Mouse (Mus musculus): Measurements from ENCODE around the gene Tnfrsf13b. TPM values are rescaled to one million over a fixed set of nuclear protein-coding genes. Genes with fewer than 3 reads are reported as not detected.

Gene Tnfrsf13b
- total and polyA plus RNA-seq, 3 experiments: 260 to 356 (median 338) TPM

GRCm38 (mm10) chr11:61162776-61163175 lies 36.2 kb downstream of the Tnfrsf13b start:
- dilution Hi-C loops (cut with MboI; ENCODE audit: extremely low pct_ligation_motif_present, extremely low pct_unique_long_range_greater_than_20kb, low sequenced_read_pairs) (no loop called here), in situ Hi-C loops (cut with MboI; ENCODE audit: low pct_ligation_motif_present, low pct_unique_long_range_greater_than_20kb, low sequenced_read_pairs) (no loop called here)
- TF ChIP-seq PAX5 (IDR thresholded peaks at IDR 0.05; ENCODE audit: low read length): no peak
- no peak for TF ChIP-seq E2F4 (IDR thresholded peaks at IDR 0.05; ENCODE audit: insufficient replicate concordance, low read depth, low read length)
- TF ChIP-seq NELFE (IDR thresholded peaks at IDR 0.05; ENCODE audit: low read depth, low read length): no peak
- no peak for TF ChIP-seq ZMIZ1 (IDR thresholded peaks at IDR 0.05; ENCODE audit: low read depth, low read length)
- no peak for TF ChIP-seq ZKSCAN1 (IDR thresholded peaks at IDR 0.05; ENCODE audit: borderline replicate concordance, low read depth, low read length)
- no peak for TF ChIP-seq MEF2A (IDR thresholded peaks at IDR 0.05; ENCODE audit: borderline replicate concordance, low read depth, low read length)
- no peak for TF ChIP-seq RAD21 (IDR thresholded peaks at IDR 0.05; ENCODE audit: low read depth, low read length)
- TF ChIP-seq ZNF384 (IDR thresholded peaks at IDR 0.05; ENCODE audit: low read depth, low read length): no peak
- no peaks in the 10 kb centered on the region for H3K9me3 ChIP-seq (replicated peaks; ENCODE audit: low read length)
- no peak overlapping the region for H3K4me2 ChIP-seq (ENCODE audit: insufficient read depth, low read depth, poor library complexity, severe bottlenecking)
- no peak for DNase-seq (ENCODE audit: extremely low read depth)
- no peaks in the 10 kb centered on the region for H3K27me3 ChIP-seq (replicated peaks)
- peaks cover 90 to 100% of the 10 kb centered on the region in 2 experiments for H3K36me3 ChIP-seq (replicated peaks in 1 of 2; ENCODE audit: control insufficient read depth in 1 of 2, insufficient read depth in 1 of 2, low read length in 1 of 2)
- no peak overlapping the region for H3K9ac ChIP-seq (ENCODE audit: insufficient read depth, low read depth)
- H3K4me1 ChIP-seq (ENCODE audit: control insufficient read depth in 1 of 2, insufficient read depth in 2 of 2): peaks cover 8 to 12% of the 10 kb centered on the region in 2 experiments
- H3K27ac ChIP-seq (ENCODE audit: insufficient read depth, low read depth): no peak overlapping the region
- H3K4me3 ChIP-seq (replicated peaks in 1 of 3; ENCODE audit: low read depth in 2 of 3, low read length in 2 of 3, poor library complexity in 1 of 3): no peak overlapping the region
- peaks cover under 1% of the 10 kb centered on the region; the same call in 1 of the 2 replicates for H3K79me2 ChIP-seq (replicated peaks; ENCODE audit: control insufficient read depth, extremely low read depth, insufficient read depth, poor library complexity, severe bottlenecking)

GRCm38 (mm10) chr11:61163341-61163740 lies 36.8 kb downstream of the Tnfrsf13b start:
- in situ Hi-C loops (cut with MboI; ENCODE audit: low pct_ligation_motif_present, low pct_unique_long_range_greater_than_20kb, low sequenced_read_pairs): no loop called here

More at GRCm38 (mm10) chr11:61163341-61163740, 36.8 kb downstream of the Tnfrsf13b start:
- H3K4me2 ChIP-seq (ENCODE audit: insufficient read depth, low read depth, poor library complexity, severe bottlenecking): no peak overlapping the region
- H3K9me3 ChIP-seq (replicated peaks; ENCODE audit: low read length): no peaks in the 10 kb centered on the region
- no peak for DNase-seq (ENCODE audit: extremely low read depth)
- peaks cover 90 to 100% of the 10 kb centered on the region in 2 experiments for H3K36me3 ChIP-seq (replicated peaks in 1 of 2; ENCODE audit: control insufficient read depth in 1 of 2, insufficient read depth in 1 of 2, low read length in 1 of 2)
- TF ChIP-seq POLR2AphosphoS2 (IDR thresholded peaks at IDR 0.05; ENCODE audit: low read depth, low read length): no peak
- no peak for TF ChIP-seq SIN3A (IDR thresholded peaks at IDR 0.05; ENCODE audit: low read length)
- TF ChIP-seq E2F4 (IDR thresholded peaks at IDR 0.05; ENCODE audit: insufficient replicate concordance, low read depth, low read length): no peak
- TF ChIP-seq MXI1 (IDR thresholded peaks at IDR 0.05; ENCODE audit: low read depth, low read length): no peak
- TF ChIP-seq PAX5 (IDR thresholded peaks at IDR 0.05; ENCODE audit: low read length): no peak
- TF ChIP-seq RCOR1 (conservative IDR thresholded peaks at IDR 0.05; ENCODE audit: low read depth, low read length): no peak
- no peak for TF ChIP-seq SMC3 (IDR thresholded peaks at IDR 0.05; ENCODE audit: low read depth, low read length)
- no peak for TF ChIP-seq CTCF (conservative IDR thresholded peaks at IDR 0.05 in 1 of 2, IDR thresholded peaks at IDR 0.05 in 1 of 2; ENCODE audit: low read depth in 2 of 2, low read length in 2 of 2)
- TF ChIP-seq CHD1 (IDR thresholded peaks at IDR 0.05; ENCODE audit: low read depth, low read length): no peak
- no peak for TF ChIP-seq ZMIZ1 (IDR thresholded peaks at IDR 0.05; ENCODE audit: low read depth, low read length)
- no peak for TF ChIP-seq MEF2A (IDR thresholded peaks at IDR 0.05; ENCODE audit: borderline replicate concordance, low read depth, low read length)
- TF ChIP-seq KAT2A (IDR thresholded peaks at IDR 0.05; ENCODE audit: insufficient replicate concordance, low read length): no peak
- no peak for TF ChIP-seq EP300 (IDR thresholded peaks at IDR 0.05; ENCODE audit: low read length)
- no peak for TF ChIP-seq ETS1 (conservative IDR thresholded peaks at IDR 0.05; ENCODE audit: low read depth, low read length)
- H3K79me2 ChIP-seq (replicated peaks; ENCODE audit: control insufficient read depth, extremely low read depth, insufficient read depth, poor library complexity, severe bottlenecking): peaks cover 6% of the 10 kb centered on the region
- H3K4me1 ChIP-seq (ENCODE audit: control insufficient read depth in 1 of 2, insufficient read depth in 2 of 2): peaks cover 12 to 18% of the 10 kb centered on the region in 2 experiments
- H3K27me3 ChIP-seq (replicated peaks): no peaks in the 10 kb centered on the region
- H3K4me3 ChIP-seq (replicated peaks in 1 of 3; ENCODE audit: low read depth in 2 of 3, low read length in 2 of 3, poor library complexity in 1 of 3): no peak overlapping the region
- no peak overlapping the region for H3K9ac ChIP-seq (ENCODE audit: insufficient read depth, low read depth)
- dilution Hi-C loops (cut with MboI; ENCODE audit: extremely low pct_ligation_motif_present, extremely low pct_unique_long_range_greater_than_20kb, low sequenced_read_pairs): no loop called here
- H3K27ac ChIP-seq (ENCODE audit: insufficient read depth, low read depth): no peak overlapping the region
